Mouse (Mus musculus): ENCODE results near the gene P3h2.

P3h2 gene

GRCm38 (mm10) chr16:26070376-26070775, 35.2 kb downstream of the P3h2 start:
- in situ Hi-C loops (cut with MboI, MseI): no loop called here

- in situ Hi-C loops (cut with MboI, MseI): no loop called here
These were observed 40.5 kb downstream of the P3h2 start for GRCm38 (mm10) chr16:26065060-26065459.

- in situ Hi-C loops (cut with MboI, MseI): no loop called here
These were observed 45.1 kb downstream of the P3h2 start for GRCm38 (mm10) chr16:26060239-26061085.

- in situ Hi-C loops (cut with MboI, MseI): no loop called here
These were observed 52.0 kb downstream of the P3h2 start for GRCm38 (mm10) chr16:26053631-26054030.

GRCm38 (mm10) chr16:26049393-26050087, 56.0 kb downstream of the P3h2 start:
- in situ Hi-C loops (cut with MboI, MseI): no loop called here

DNA sequence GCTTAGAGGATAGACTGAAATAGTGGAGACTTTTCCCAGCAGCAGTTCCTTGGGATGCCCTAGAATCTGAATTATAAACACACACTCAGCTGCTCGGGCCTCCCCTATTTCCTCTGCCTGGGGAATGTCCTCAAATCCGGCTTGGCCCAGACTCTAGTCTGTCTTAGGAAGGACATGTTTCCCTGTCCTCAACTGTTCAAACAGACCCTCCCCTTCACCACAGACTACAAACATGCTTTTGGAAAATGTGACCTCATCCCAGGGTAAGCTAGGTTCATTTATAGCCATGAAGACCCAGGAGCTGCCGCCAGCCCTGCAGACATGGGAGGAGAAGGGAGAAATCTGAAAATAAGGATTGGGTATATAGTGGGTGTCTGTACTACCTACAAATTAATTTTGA, 57.7 kb downstream of the P3h2 start:
- in situ Hi-C loops (cut with MboI, MseI): no loop called here

DNA sequence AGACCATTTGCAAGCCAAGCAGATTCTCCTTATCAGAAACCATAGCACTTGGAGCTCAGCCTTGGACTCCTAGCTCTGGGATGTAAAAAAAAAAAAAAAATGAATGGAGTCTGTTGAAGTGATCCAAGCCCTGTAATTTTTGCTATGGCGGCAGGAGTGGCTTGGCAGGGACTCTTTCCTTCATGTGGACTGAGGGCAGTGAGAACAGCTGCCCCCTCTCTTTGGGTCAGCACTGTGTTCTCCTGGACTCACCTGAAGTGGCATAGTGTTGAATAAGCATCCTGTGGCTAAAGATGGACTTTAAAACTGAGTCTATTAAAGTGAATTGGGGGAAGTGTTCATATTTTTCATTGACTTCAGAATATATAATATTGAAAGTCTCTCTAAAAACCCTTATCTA, 58.2 kb downstream of the P3h2 start:
- in situ Hi-C loops (cut with MboI, MseI): no loop called here

- in situ Hi-C loops (cut with MboI, MseI): no loop called here
These were observed 63.7 kb downstream of the P3h2 start for GRCm38 (mm10) chr16:26041929-26042303.

- in situ Hi-C loops (cut with MboI, MseI): no loop called here
These were observed 64.3 kb downstream of the P3h2 start for GRCm38 (mm10) chr16:26041021-26041928.

DNA sequence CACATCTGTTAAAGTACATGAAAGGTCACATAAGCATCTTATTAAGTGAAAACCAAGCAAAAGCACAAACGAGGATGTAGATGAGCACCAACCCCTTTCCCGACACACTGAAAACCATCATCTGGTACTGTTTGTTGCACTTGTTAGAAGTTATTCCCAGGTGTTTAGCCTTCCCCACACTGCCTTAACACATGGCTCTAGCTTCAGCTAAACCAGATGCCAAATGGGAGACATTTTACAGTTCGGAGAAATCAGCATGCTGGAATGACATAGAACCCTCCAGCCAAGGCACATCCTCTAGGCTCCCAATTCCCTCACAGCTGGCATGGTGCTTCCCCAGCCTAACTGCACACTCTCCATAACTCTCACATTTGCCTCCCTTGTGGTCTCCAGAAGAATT, 66.3 kb downstream of the P3h2 start:
- in situ Hi-C loops (cut with MboI, MseI): no loop called here

GRCm38 (mm10) chr16:26035525-26035924, 70.1 kb downstream of the P3h2 start:
- in situ Hi-C loops (cut with MboI, MseI): no loop called here

DNA sequence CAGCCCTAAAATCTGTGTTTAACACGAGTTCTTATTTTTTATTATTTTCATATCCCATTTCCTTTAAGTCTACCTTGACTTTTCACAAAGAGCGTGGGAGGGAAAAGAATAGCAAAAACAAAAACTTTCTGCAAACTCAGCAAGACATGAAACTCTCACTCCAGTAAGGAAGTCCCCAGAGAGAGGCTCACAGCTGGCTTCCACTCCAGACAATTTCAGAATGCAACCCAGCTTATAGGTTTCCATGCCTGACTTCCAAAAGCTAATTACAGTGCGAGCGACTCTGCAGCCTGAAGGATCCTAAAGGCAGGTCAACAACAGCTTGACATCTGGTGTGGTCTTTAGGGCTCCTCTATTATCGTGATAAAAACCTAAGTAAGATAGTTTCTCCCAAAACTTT, 70.5 kb downstream of the P3h2 start:
- in situ Hi-C loops (cut with MboI, MseI): no loop called here

DNA sequence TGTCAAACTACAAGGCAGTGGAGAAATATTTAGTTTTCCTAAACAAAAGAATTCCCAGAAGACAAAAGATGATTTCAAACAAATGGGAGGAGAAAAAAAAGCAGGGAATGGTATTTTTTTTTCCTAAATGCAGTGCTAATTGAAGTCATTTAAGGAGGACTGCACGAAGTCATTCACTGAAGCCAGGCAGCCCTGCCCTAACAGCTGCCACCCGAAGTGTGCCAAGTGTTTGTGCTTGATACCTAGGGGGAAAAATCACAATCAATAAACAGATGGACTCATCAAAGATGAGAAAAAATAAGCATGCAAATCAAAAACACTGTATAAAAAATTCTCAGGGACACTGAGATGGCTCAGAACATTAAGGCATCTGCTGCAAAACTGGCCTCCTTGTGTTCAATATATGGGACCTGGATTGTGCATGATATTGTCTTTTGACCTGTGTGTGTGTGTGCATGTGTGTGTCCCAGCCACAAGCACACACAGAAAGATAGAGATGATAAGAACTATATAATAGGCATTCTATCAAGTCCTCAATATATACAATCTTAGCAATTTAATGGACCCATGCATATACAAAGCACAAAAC, 76.1 kb downstream of the P3h2 start:
- in situ Hi-C loops (cut with MboI, MseI): no loop called here

DNA sequence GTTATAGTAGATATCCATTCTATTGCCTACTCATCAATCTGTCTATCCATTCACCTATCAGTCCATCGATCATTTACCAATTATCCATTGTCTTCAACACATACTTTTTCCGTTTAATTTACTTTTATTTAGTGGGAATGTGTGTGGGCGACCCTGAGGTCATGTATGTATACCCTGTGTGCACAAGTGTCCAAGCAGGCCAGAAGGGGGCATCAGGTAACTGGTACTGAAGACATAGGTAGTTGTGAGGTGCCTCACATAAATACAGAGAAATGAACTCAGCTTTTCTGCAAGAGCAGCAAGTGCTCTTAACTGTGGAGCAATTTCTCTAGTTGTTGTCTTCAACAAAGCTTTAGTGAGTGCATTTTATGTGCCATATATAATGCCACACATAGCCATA, 79.2 kb downstream of the P3h2 start:
- in situ Hi-C loops (cut with MboI, MseI): no loop called here

DNA sequence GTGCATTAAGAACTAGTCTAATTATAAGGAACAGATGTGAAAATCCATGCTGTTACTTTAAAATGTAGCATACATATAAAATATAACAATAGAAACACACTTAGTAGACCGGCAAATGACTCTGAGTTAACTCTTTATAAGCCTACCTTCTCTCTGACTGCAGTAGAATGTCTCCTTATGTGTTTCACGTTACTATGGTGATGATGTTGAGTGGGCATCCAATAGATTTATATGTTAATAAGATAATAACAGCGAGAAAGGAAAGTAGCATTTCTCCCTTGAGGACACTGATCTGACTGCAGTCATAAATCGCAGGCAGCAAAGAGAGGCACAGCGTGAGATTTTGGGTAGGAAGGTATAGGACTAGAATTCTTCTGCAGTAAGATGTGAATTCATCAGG, 81.0 kb downstream of the P3h2 start:
- in situ Hi-C loops (cut with MboI, MseI): no loop called here

- in situ Hi-C loops (cut with MboI, MseI): no loop called here
These were observed 82.2 kb downstream of the P3h2 start for GRCm38 (mm10) chr16:26023352-26023751.

DNA sequence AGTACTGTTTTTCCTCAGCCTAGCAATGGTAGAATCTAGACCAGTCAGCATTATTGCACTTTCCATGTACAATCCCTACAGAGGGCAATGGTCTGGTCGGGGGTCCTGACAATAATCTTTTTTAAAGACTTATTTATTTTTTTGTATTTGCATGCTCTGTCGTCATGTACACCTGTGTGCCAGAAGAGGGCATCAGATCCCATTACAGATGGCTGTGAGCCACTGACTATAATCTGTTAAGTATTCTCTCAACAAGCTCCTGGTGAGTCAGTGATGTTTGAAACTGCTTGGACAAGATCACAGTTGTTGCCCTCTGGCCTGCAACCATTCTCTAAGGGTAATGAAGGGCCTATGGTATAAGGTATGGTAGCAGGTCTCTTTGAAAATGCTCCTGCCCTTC, 83.8 kb downstream of the P3h2 start:
- in situ Hi-C loops (cut with MboI, MseI): no loop called here

DNA sequence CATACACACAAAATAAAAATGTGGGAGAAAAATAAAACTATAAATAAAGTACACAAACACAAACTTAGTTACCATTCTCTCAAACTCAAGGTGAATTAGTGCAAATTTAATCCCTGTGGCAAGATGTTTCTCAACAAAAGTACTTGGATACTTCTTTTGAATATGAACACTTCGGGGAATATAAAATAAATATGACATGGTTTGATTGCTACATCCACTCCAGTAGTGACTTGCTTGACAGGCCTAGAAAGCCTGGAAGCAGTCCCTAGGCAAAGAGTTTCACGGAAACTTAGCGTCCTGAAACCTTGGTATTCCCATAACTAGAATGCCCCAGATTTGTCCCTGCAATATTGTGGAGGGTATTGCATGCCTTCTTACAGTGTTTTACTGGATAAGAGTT, 99.8 kb downstream of the P3h2 start:
- in situ Hi-C loops (cut with MboI, MseI): no loop called here

GRCm38 (mm10) chr16:26003261-26003660, 102.3 kb downstream of the P3h2 start:
- in situ Hi-C loops (cut with MboI, MseI): no loop called here

DNA sequence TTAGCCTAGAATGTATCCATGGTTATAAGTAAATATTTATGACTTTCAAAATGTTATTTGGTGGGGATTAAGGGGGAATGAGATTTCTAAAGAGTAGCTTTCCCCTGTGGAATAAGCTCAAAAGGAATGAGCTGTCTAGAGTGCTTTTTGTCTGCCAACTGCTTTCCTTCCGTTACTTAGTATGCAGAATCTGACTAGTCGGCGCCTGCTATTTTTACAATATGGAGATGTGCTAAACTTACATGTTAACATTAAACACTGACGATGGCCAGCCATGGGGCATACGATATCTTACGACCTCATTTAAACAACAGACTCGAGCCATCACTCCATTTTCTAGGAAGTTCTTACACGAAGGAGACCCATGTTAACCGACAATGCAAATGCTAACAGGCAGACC, 102.7 kb downstream of the P3h2 start:
- in situ Hi-C loops (cut with MboI, MseI): no loop called here

DNA sequence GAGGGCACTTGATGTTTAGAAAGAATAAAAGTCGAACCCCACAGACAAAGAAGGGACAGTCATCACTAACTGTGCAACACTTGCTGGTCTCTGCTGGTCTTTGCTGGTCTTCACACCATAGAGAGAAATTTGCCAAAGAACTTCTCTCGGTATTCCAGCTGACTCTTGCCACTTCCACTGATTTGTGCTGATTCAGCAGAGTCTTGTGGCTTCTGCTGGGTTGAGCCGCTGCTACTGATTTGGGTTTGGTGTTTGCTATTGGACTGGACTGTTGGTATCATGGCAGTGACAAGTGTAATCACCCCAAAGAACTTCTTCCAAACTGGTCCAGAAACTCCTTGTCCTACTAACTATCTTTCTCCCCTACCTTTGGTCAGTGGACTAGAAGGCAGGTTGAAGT, 111.0 kb downstream of the P3h2 start:
- in situ Hi-C loops (cut with MboI, MseI): no loop called here

DNA sequence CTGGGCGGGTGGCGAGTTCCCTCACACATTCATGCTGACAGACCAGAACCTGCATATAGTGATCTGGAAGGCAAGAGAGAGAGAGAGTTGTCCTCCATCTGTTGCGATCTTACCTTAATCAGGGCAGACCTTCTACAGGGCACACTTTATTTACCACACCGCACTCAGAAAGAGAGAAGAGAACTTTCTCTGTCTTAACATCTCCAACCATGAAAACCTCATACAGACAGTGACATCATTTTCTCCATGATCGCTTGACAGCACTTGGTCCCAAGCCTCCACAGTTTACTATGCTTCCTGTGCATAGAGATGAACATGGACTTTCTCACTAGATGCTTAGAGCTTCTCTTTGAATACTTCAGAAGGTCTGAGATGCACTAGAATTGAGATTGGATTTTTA, 118.4 kb downstream of the P3h2 start:
- in situ Hi-C loops (cut with MboI, MseI): no loop called here
